Mouse (Mus musculus): ENCODE results near the gene Natd1.

DNA sequence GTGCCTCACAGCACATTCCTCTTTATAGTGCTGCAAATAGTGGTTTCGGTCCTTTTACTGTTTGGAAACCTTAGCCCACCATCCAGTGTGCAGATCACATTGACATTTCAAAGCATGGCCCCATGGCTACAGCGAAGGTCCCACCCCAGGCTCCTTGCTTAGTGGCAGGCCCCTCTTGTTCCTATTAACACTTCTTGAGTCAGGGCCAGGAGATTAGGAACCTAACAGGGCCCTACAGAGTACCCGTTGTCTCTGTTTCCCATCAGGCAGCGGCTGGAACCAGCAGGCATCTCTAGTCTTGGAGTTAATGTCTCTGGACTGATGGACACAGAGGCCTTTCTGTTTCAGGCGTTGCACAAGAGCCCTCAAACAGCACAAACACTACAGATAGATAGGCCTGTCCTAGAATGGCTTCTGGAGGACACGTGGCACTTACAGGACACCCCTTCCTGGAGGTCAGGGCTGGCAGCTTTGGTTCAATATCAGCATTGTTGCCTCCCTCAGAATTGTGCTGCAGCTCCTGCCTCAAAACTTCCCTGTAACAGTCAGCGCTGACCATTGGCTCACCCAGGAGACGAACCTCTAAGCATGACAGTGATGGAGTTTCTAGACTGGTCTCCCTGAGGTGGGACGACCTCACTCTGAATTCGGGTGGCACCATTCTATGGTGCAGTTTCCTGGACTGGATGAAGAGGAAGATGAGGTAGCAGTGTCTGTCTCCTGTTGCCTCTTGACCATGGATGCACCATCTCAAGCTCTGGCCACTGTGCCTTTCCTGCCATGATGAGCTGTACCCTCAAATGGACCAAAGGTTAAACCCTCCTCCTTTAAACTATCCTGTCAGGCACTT lies 39.9 kb upstream of the Natd1 start:
- TF ChIP-seq POLR2A (IDR thresholded peaks at IDR 0.05; ENCODE audit: low read depth, low read length) (no peak), CTCF (conservative IDR thresholded peaks at IDR 0.05; ENCODE audit: insufficient read depth, insufficient read length, low read depth, low read length) (no peak)

Measured in kidney, adult 2 months (tissue).